Mouse (Mus musculus) E14TG2a.4 (cell line): ENCODE data around the gene Gjb4.

Experiments
- CTCF ChIP-seq: conservative IDR thresholded peaks from 2 replicates; pipeline ENCODE4 v1.5.1; 2014; ENCODE audit warnings: low read length
- NANOG ChIP-seq: IDR thresholded peaks from 2 replicates; pipeline ENCODE4 v1.6.1; 2014; ENCODE audit warnings: borderline replicate concordance, low read length, mixed read lengths
- POU5F1 ChIP-seq: IDR thresholded peaks from 2 replicates; pipeline ENCODE4 v1.6.1; 2014; ENCODE audit warnings: low read length, borderline replicate concordance

- TF ChIP-seq CTCF (no peak), NANOG (no peak), POU5F1 (no peak)
Observed at GRCm38 (mm10) chr4:127364431-127364830, 10.6 kb upstream of the Gjb4 start.
